Mouse (Mus musculus) mature B cell (primary cell): ENCODE data around the gene Flrt1.

Experiments used
- in situ Hi-C: fragments of 300-500 bp; cut with MboI; formaldehyde crosslinking; loops from 2 replicates; pipeline ENCODE4 v1.14.3; 2019

The Flrt1 gene

GRCm38 (mm10) chr19:7068661-7069531, 36.6 kb downstream of the Flrt1 start:
- in situ Hi-C loops, result loop anchor here (25.0 kb wide), 1 partner anchor 343 kb away; the partner anchor contains the start of gene 2700081O15Rik

- in situ Hi-C loops, result loop anchor here (25.0 kb wide), 1 partner anchor 344 kb away; the partner anchor contains the start of gene 2700081O15Rik
Measured at GRCm38 (mm10) chr19:7068136-7068535, 37.4 kb downstream of the Flrt1 start.

- in situ Hi-C loops, result loop anchor here (25.0 kb wide), 1 partner anchor 345 kb away; the partner anchor contains the start of gene 2700081O15Rik
Measured at GRCm38 (mm10) chr19:7067344-7068050, 38.0 kb downstream of the Flrt1 start.

GRCm38 (mm10) chr19:7066828-7067342, 38.6 kb downstream of the Flrt1 start:
- in situ Hi-C loops, result loop anchor here (25.0 kb wide), 1 partner anchor 345 kb away; the partner anchor contains the start of gene 2700081O15Rik

GRCm38 (mm10) chr19:7066034-7066827, 39.3 kb downstream of the Flrt1 start:
- in situ Hi-C loops, result loop anchor here (25.0 kb wide), 1 partner anchor 346 kb away; the partner anchor contains the start of gene 2700081O15Rik

GRCm38 (mm10) chr19:7064571-7064970, 41.0 kb downstream of the Flrt1 start:
- in situ Hi-C loops, result loop anchor here (25.0 kb wide), 1 partner anchor 348 kb away; the partner anchor contains the start of gene 2700081O15Rik

- in situ Hi-C loops, result loop anchor here (25.0 kb wide), 1 partner anchor 349 kb away; the partner anchor contains the start of gene 2700081O15Rik
Measured at GRCm38 (mm10) chr19:7062916-7063315, 42.6 kb downstream of the Flrt1 start.

GRCm38 (mm10) chr19:7062110-7062509, 43.4 kb downstream of the Flrt1 start:
- in situ Hi-C loops, result loop anchor here (25.0 kb wide), 1 partner anchor 350 kb away; the partner anchor contains the start of gene 2700081O15Rik

- in situ Hi-C loops, result loop anchor here (25.0 kb wide), 1 partner anchor 354 kb away; the partner anchor contains the start of gene 2700081O15Rik
Measured at GRCm38 (mm10) chr19:7058541-7058940, 47.0 kb downstream of the Flrt1 start.

GRCm38 (mm10) chr19:7057722-7058207, 47.8 kb downstream of the Flrt1 start:
- in situ Hi-C loops, result loop anchor here (25.0 kb wide), 1 partner anchor 355 kb away; the partner anchor contains the start of gene 2700081O15Rik

- in situ Hi-C loops, result loop anchor here (25.0 kb wide), 1 partner anchor 355 kb away; the partner anchor contains the start of gene 2700081O15Rik
Measured at GRCm38 (mm10) chr19:7057126-7057721, 48.3 kb downstream of the Flrt1 start.

GRCm38 (mm10) chr19:7056248-7057087, 49.1 kb downstream of the Flrt1 start, which contains the start of gene Macrod1:
Gene Macrod1 (plus strand): TSS chr19:7056810.
- in situ Hi-C loops, result loop anchor here (25.0 kb wide), 1 partner anchor 356 kb away; the partner anchor contains the start of gene 2700081O15Rik

GRCm38 (mm10) chr19:7055173-7055572, 50.4 kb downstream of the Flrt1 start:
- in situ Hi-C loops, result loop anchor here (25.0 kb wide), 1 partner anchor 357 kb away; the partner anchor contains the start of gene 2700081O15Rik

GRCm38 (mm10) chr19:7054772-7055171, 50.8 kb downstream of the Flrt1 start:
- in situ Hi-C loops, result loop anchor here (25.0 kb wide), 1 partner anchor 358 kb away; the partner anchor contains the start of gene 2700081O15Rik

GRCm38 (mm10) chr19:7053382-7053781, 52.1 kb downstream of the Flrt1 start:
- in situ Hi-C loops, result loop anchor here (25.0 kb wide), 1 partner anchor 359 kb away; the partner anchor contains the start of gene 2700081O15Rik

GRCm38 (mm10) chr19:7044706-7045105, 60.8 kb downstream of the Flrt1 start:
- in situ Hi-C loops, result no loop called here

- in situ Hi-C loops, result no loop called here
Measured at GRCm38 (mm10) chr19:7044279-7044678, 61.2 kb downstream of the Flrt1 start.
